Mouse (Mus musculus): Measurements from ENCODE around the gene Dlgap3.
A peak's percentile ranks its signal among the peaks of the same experiment; 100 is the strongest.

Gene Dlgap3

GRCm38 (mm10) chr4:127168914-127169345 is at the start of gene Dlgap3:
Gene Dlgap3, plus strand, starts transcription at chr4:127169204.
- DNase-seq (ENCODE audit: extremely low read depth, insufficient read length, low spot score), result no peak

GRCm38 (mm10) chr4:127123391-127123790 is 45.6 kb upstream of the Dlgap3 start, which contains the start of gene Tmem35b:
Gene Tmem35b, plus strand, starts transcription at chr4:127123691.
- no peak for DNase-seq (ENCODE audit: extremely low read depth, insufficient read length, low spot score)

GRCm38 (mm10) chr4:127124331-127124730 is 44.7 kb upstream of the Dlgap3 start:
- DNase-seq (ENCODE audit: extremely low read depth, insufficient read length, low spot score), result no peak

DNA sequence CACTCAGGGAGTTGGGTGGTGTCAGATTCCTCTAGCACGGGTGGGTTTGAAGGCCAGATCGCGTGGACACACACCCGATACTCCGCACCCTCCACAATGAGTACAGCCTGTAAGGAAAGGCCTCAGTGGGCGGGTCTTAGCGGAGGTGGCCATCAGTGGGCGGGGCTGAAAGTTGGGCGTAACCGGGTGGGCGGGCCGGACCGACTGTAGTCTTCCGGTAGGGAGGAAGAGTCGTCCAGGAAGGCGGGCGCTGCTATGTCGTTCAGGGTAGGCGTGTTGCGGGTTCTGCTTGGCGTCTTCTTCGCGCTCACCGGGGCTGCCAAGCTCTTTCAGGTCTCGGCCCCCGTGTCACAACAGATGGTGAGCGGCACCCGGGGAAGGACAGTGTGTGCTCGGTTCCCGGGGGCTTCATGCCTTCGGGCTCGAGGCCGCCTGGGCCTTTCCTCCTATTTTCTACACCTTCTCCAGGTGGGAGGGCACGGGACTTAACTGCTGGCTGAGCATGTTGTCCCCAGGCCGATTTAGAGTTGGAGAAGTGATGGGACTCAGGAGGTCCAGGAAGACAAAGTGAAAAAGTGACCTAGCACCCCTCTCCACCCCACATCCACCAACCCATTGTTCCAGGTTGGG is 43.1 kb upstream of the Dlgap3 start:
- DNase-seq (ENCODE audit: extremely low read depth, insufficient read length, low spot score), result peak; percentile 94

DNA sequence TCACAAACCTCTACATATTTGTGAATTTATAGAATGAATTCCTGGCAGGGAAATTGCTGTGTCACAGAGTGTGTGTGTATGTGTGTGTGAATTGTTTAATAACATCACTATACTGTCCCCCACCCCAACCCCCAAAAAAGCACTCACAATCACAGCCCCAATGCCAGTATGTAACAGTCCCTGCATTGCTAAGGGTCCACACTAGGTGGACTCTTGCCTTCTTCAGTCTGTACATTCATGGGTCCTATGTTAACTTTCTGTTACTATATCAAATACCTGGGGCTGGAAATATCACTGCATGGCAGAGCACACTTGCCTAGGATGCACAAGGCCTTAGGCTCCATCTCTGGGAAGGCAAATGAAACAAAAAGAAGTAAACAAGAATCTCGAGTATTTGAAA is 34.3 kb upstream of the Dlgap3 start:
- no peak for DNase-seq (ENCODE audit: extremely low read depth, insufficient read length, low spot score)

DNA sequence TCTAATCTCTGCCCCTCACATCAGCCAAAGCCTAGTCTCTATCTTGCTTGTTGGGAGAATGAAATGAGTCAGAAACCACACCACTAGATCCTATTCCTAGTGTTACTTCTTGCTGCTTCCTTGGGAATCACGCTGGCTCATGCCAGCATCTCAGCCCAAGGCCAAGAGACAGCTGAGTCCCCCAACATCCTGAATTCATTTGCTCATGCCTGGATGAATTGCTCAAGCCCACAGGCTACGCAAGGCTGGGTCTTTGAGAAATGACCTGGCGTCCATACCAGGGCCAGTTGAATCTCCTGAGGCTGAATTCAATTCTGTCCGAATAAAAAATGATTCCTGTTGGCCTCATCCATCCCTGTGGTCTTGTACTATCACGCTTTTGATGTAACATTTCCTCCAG is 31.4 kb upstream of the Dlgap3 start:
- DNase-seq (ENCODE audit: extremely low read depth, insufficient read length, low spot score), result no peak

DNA sequence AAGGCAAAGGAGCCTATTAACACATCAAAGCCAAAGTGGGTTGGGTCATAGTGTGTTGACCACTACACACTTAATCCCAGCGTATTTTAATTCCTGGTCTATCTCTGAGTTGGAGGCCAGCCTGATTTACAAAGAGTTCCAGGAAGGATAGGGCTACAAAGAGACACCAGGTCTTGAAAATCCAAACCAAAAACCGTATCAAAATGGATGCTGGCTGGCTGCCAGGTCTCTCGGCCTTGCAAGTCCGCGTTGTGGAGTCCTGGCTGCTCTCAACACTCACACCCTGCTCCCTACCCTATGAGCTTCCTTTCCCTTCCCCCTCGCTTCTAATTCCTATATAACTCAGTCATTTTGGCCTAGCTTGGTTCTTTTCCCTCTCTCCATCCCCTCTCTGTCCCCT is 30.5 kb upstream of the Dlgap3 start:
- DNase-seq (ENCODE audit: extremely low read depth, insufficient read length, low spot score), result no peak

- no peak for DNase-seq (ENCODE audit: extremely low read depth, insufficient read length, low spot score)
These were observed 19.0 kb upstream of the Dlgap3 start for GRCm38 (mm10) chr4:127150031-127150430.

DNA sequence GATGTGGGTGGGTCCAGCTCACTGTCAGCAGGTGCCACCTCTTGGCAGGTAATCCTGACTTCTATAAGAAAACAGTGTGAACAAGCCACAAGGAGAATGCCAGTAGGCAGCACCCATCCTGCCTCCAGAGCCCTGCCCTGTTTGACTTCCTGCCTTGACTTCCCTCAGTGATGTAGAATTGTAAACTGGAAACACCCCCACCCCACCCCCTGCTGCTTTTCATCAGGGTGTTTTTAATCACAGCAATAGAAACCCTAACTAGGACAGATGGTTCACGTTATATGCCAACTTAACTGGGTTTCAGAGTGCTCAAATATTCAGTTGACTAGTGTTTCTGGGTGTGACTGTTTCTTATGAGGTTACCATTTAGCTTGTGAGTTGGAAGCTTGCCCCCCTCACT is 15.7 kb upstream of the Dlgap3 start:
- DNase-seq (ENCODE audit: extremely low read depth, insufficient read length, low spot score), result no peak

- DNase-seq (ENCODE audit: extremely low read depth, insufficient read length, low spot score), result no peak
These were observed 13.2 kb upstream of the Dlgap3 start for GRCm38 (mm10) chr4:127155757-127156156.

GRCm38 (mm10) chr4:127157746-127158145 is 11.3 kb upstream of the Dlgap3 start:
- DNase-seq (ENCODE audit: extremely low read depth, insufficient read length, low spot score), result no peak

GRCm38 (mm10) chr4:127163926-127164325 is 5.1 kb upstream of the Dlgap3 start:
- DNase-seq (ENCODE audit: extremely low read depth, insufficient read length, low spot score), result no peak

- no peak for DNase-seq (ENCODE audit: extremely low read depth, insufficient read length, low spot score)
These were observed 1.9 kb upstream of the Dlgap3 start for GRCm38 (mm10) chr4:127167096-127167495.

- no peak for DNase-seq (ENCODE audit: extremely low read depth, insufficient read length, low spot score)
These were observed 1.3 kb upstream of the Dlgap3 start for GRCm38 (mm10) chr4:127167731-127168130.

DNA sequence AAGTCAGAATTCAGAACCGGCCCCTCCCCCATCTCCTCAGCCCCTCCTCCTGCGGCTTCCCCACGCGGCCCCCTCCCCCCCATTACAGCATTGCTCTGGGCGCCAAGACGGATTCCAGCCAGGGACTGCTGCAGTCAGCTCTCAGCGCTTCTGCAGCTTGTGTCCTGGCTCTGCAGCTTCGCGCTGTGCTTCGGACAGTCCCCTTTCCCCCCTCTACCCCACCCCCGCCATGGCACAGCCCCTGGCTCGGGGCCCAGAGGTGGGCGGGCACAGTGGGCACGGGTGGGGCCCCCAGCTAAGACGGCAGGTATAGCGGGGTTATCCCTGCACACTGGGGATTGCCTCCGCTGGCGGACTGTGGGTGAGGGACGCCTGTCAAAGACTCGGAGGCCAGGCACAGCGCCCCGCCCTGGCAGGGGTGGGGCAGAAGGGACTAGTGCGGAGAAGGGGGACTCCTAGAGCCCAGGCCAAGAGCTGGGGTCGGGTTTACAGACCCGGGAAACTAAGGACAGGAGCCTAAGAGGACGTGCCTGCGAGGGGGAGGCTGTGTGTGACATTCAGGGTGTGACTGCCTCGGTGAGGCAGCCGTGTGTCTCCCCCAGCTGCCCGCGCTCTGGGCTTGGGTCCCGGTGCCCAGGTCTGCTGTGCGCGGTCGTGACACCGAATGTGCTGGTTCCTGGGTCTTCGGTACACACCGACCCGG is 642 bp upstream of the Dlgap3 start:
- DNase-seq (ENCODE audit: extremely low read depth, insufficient read length, low spot score), result no peak

GRCm38 (mm10) chr4:127169346-127170221 is 580 bp downstream of the Dlgap3 start:
- DNase-seq (ENCODE audit: extremely low read depth, insufficient read length, low spot score), result no peak

DNA sequence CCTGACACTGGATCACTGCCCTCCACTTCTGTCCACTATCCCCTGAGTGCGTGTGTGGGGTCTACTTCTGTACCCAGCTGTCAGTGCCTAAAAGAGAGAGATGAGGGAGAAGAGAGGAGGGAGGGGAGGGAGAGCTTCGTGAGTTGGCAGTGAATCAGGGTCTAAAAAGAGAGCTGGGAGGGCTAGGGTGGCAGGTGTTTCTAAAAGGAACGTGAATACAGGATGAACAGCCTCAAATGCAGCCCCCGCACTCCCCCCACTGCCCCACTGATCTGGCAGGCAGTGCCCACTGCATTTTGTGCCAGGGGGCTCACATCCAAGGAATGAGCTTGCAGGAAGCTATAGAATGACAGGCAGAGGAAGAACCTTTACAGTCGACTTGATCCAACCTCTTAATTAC is 1.9 kb downstream of the Dlgap3 start:
- no peak for DNase-seq (ENCODE audit: extremely low read depth, insufficient read length, low spot score)

- DNase-seq (ENCODE audit: extremely low read depth, insufficient read length, low spot score), result no peak
These were observed 2.4 kb downstream of the Dlgap3 start for GRCm38 (mm10) chr4:127171341-127171905.

GRCm38 (mm10) chr4:127172119-127172518 is 3.1 kb downstream of the Dlgap3 start:
- DNase-seq (ENCODE audit: extremely low read depth, insufficient read length, low spot score), result no peak

GRCm38 (mm10) chr4:127172614-127173013 is 3.6 kb downstream of the Dlgap3 start:
- DNase-seq (ENCODE audit: extremely low read depth, insufficient read length, low spot score), result no peak

DNA sequence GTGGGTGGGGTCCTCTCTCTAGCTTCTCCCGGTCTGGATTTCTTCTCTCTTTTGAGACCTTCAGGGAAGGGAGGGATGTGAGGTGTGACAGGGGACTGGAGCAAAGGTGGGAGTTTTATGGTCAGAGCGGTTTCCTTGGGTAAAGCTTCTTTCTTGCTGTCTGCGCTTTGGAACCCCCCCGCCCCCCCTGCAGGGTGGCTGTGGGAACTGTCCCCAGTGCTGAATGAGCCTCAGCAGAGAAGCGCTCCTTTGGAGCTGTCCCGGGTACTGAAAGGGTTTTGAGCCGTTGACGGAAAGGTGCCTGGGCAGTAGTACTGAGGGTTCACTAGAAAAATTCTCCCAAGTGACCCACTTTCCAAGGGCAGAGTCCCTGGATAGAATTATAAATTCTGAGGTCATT is 4.5 kb downstream of the Dlgap3 start:
- peak; percentile 13 for DNase-seq (ENCODE audit: extremely low read depth, insufficient read length, low spot score)
